Mouse (Mus musculus): ENCODE results near the gene BC025920. TPM values are rescaled to one million over a fixed set of nuclear protein-coding genes. Genes with fewer than 3 reads are reported as not detected.
A peak's percentile ranks its signal among the peaks of the same experiment; 100 is the strongest.

Gene BC025920
- polyA plus RNA-seq, 1 experiment from 2014 or later, result 0.61 TPM

GRCm38 (mm10) chr10:81599630-81600029 is 6.4 kb upstream of the BC025920 start:
- 67% methylated on average over 5 of the region's 5 CpGs for whole genome bisulfite sequencing
- Histone ChIP-seq H3K9me3 (ENCODE audit: control insufficient read depth, low read length) (no peaks in the 10 kb centered on the region), H3K4me2 (ENCODE audit: low read depth, low read length) (no peak overlapping the region), H3K9ac (ENCODE audit: low read depth, low read length) (no peak overlapping the region), H3K36me3 (ENCODE audit: control insufficient read depth, insufficient read depth, low read length) (no peaks in the 10 kb centered on the region), H3K27ac (ENCODE audit: low read length) (no peak overlapping the region), H3K27me3 (replicated peaks; ENCODE audit: control insufficient read depth, insufficient read depth, low read length) (no peaks in the 10 kb centered on the region), H3K4me3 (ENCODE audit: low read length) (no peak overlapping the region), H3K4me1 (ENCODE audit: control insufficient read depth, insufficient read depth, low read length) (peaks cover 52% of the 10 kb centered on the region)
- ATAC-seq, result no peak

DNA sequence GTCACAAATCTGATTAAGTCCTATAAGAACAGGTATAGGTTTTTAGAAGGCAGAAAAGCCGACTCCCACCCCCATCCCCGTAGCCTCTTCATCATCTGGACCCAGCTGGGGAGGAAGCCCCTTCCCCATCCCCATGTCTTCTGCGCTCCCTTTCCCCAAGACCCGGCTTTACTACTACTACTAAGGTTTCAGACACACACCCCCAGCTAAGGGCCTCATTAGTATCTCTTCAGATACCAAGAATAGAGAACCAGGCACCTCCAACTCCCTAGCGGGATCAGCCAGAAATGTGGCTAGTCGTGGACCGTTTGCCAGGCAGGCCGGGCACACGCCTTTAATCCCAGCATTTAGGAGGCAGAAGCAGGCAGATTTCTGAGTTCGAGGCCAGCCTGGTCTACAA is 6.0 kb upstream of the BC025920 start:
- H3K9ac ChIP-seq (ENCODE audit: low read depth, low read length), result no peak overlapping the region
- H3K4me1 ChIP-seq (ENCODE audit: control insufficient read depth, insufficient read depth, low read length), result peaks cover 55% of the 10 kb centered on the region
- H3K27me3 ChIP-seq (replicated peaks; ENCODE audit: control insufficient read depth, insufficient read depth, low read length), result no peaks in the 10 kb centered on the region
- H3K9me3 ChIP-seq (ENCODE audit: control insufficient read depth, low read length), result no peaks in the 10 kb centered on the region
- no peak overlapping the region for H3K4me3 ChIP-seq (ENCODE audit: low read length)
- 54% methylated on average over 10 of the region's 10 CpGs for WGBS
- H3K36me3 ChIP-seq (ENCODE audit: control insufficient read depth, insufficient read depth, low read length), result no peaks in the 10 kb centered on the region
- H3K4me2 ChIP-seq (ENCODE audit: low read depth, low read length), result no peak overlapping the region
- H3K27ac ChIP-seq (ENCODE audit: low read length), result no peak overlapping the region
- no peak for ATAC-seq

DNA sequence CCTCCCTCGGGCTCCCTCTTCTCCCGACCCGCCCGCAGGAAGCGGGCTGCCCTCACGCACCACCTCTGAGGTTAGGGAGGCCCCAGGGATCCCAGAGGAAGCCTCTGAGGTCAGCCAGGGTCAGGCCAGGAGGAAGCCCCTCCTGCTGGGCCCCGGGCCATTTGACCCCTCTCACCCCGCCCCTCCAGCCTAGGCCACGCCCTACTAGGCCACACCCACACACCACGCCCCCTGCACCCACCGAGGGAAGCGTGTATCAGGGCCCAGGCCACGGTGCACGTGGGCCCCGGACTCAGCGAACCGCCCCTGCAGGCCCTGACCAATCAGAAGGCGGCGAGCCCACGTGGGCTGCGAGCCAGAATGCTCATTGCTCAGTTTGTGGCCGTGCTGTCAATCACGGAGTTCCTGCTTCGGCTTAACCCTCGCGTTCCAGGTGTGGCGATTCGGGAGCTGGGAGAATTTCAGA is 5.3 kb upstream of the BC025920 start, which contains the start of gene Tle6:
Gene Tle6, minus strand, starts transcription at position 336 of the 466 bp plus-strand sequence.
- no peaks in the 10 kb centered on the region for H3K27me3 ChIP-seq (replicated peaks; ENCODE audit: control insufficient read depth, insufficient read depth, low read length)
- ATAC-seq, result peak; percentile 80
- no peaks in the 10 kb centered on the region for H3K9me3 ChIP-seq (ENCODE audit: control insufficient read depth, low read length)
- H3K4me2 ChIP-seq (ENCODE audit: low read depth, low read length), result peak within 1 kb of the TSS; percentile 62
- H3K4me3 ChIP-seq (ENCODE audit: low read length), result peak within 1 kb of the TSS; percentile 31
- H3K4me1 ChIP-seq (ENCODE audit: control insufficient read depth, insufficient read depth, low read length), result peaks cover 50% of the 10 kb centered on the region
- H3K9ac ChIP-seq (ENCODE audit: low read depth, low read length), result peak within 1 kb of the TSS; percentile 52
- under 1% methylated on average over 27 of the region's 28 CpGs for WGBS
- H3K27ac ChIP-seq (ENCODE audit: low read length), result peak within 1 kb of the TSS; percentile 52
- H3K36me3 ChIP-seq (ENCODE audit: control insufficient read depth, insufficient read depth, low read length), result no peaks in the 10 kb centered on the region

DNA sequence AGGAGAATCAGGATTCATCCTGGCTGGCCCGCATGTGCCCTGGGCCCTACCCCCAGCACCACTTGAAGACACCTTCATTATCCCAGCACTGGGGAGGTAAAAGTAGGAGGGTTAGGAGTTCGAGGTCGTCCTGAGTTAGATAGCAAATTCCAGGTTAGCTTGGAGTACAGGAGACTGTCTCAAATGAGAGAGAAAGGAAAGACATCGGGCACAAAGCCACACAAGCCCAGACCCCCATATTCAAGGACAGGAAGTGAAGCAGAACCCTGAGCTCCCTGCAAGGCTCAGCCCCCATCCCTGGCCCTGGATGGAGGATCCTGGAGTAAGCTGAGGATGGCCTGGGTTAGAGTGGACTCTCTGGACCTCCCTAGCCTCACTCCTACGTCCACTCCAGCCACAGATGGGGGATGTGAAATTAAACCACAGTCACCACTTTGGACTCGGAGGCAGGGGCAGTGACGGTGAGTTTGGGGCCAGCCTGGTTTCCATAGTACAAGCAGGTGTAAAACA is 4.6 kb upstream of the BC025920 start:
- WGBS, result 34% methylated on average over 7 of the region's 7 CpGs
- peaks cover 44% of the 10 kb centered on the region for H3K4me1 ChIP-seq (ENCODE audit: control insufficient read depth, insufficient read depth, low read length)

GRCm38 (mm10) chr10:81602741-81603151 is 3.3 kb upstream of the BC025920 start:
- peaks cover 35% of the 10 kb centered on the region for H3K4me1 ChIP-seq (ENCODE audit: control insufficient read depth, insufficient read depth, low read length)
- no peak for ATAC-seq
- H3K9me3 ChIP-seq (ENCODE audit: control insufficient read depth, low read length), result no peaks in the 10 kb centered on the region
- H3K9ac ChIP-seq (ENCODE audit: low read depth, low read length), result no peak overlapping the region
- 19% methylated on average over 4 of the region's 4 CpGs for WGBS
- no peaks in the 10 kb centered on the region for H3K36me3 ChIP-seq (ENCODE audit: control insufficient read depth, insufficient read depth, low read length)
- H3K27ac ChIP-seq (ENCODE audit: low read length), result no peak overlapping the region
- no peak overlapping the region for H3K4me2 ChIP-seq (ENCODE audit: low read depth, low read length)
- H3K4me3 ChIP-seq (ENCODE audit: low read length), result no peak overlapping the region
- H3K27me3 ChIP-seq (replicated peaks; ENCODE audit: control insufficient read depth, insufficient read depth, low read length), result no peaks in the 10 kb centered on the region

More for the DNA sequence above, 4.6 kb upstream of the BC025920 start:
- Histone ChIP-seq H3K9ac (ENCODE audit: low read depth, low read length) (peak overlapping the region; percentile 52), H3K27me3 (replicated peaks; ENCODE audit: control insufficient read depth, insufficient read depth, low read length) (no peaks in the 10 kb centered on the region), H3K4me3 (ENCODE audit: low read length) (peak overlapping the region; percentile 27), H3K36me3 (ENCODE audit: control insufficient read depth, insufficient read depth, low read length) (no peaks in the 10 kb centered on the region), H3K4me2 (ENCODE audit: low read depth, low read length) (peak overlapping the region; percentile 62), H3K9me3 (ENCODE audit: control insufficient read depth, low read length) (no peaks in the 10 kb centered on the region), H3K27ac (ENCODE audit: low read length) (peak overlapping the region; percentile 27; the same call in 1 of the 2 replicates)
- ATAC-seq, result no peak

- H3K4me3 ChIP-seq (ENCODE audit: low read length), result peak overlapping the region; percentile 4; the same call in 1 of the 2 replicates
- H3K36me3 ChIP-seq (ENCODE audit: control insufficient read depth, insufficient read depth, low read length), result no peaks in the 10 kb centered on the region
- H3K9me3 ChIP-seq (ENCODE audit: control insufficient read depth, low read length), result no peaks in the 10 kb centered on the region
- peak overlapping the region; percentile 44 for H3K9ac ChIP-seq (ENCODE audit: low read depth, low read length)
- H3K4me1 ChIP-seq (ENCODE audit: control insufficient read depth, insufficient read depth, low read length), result peaks cover 31% of the 10 kb centered on the region
- peak; percentile 0; the same call in 1 of the 2 replicates for ATAC-seq
- no peak overlapping the region for H3K27ac ChIP-seq (ENCODE audit: low read length)
- peak overlapping the region; percentile 78 for H3K4me2 ChIP-seq (ENCODE audit: low read depth, low read length)
- 70% methylated on average over 12 of the region's 12 CpGs for WGBS
- no peaks in the 10 kb centered on the region for H3K27me3 ChIP-seq (replicated peaks; ENCODE audit: control insufficient read depth, insufficient read depth, low read length)
These were observed 1.8 kb upstream of the BC025920 start for GRCm38 (mm10) chr10:81604019-81604967.

- ATAC-seq, result peak; percentile 47
- H3K27ac ChIP-seq (ENCODE audit: low read length), result peak overlapping the region; percentile 94
- peak overlapping the region; percentile 44 for H3K4me3 ChIP-seq (ENCODE audit: low read length)
- peak overlapping the region; percentile 66 for H3K9ac ChIP-seq (ENCODE audit: low read depth, low read length)
- peaks cover 29% of the 10 kb centered on the region for H3K4me1 ChIP-seq (ENCODE audit: control insufficient read depth, insufficient read depth, low read length)
- peak overlapping the region; percentile 78 for H3K4me2 ChIP-seq (ENCODE audit: low read depth, low read length)
- 18% methylated on average over 29 of the region's 29 CpGs for WGBS
- no peaks in the 10 kb centered on the region for H3K9me3 ChIP-seq (ENCODE audit: control insufficient read depth, low read length)
- H3K27me3 ChIP-seq (replicated peaks; ENCODE audit: control insufficient read depth, insufficient read depth, low read length), result no peaks in the 10 kb centered on the region
- no peaks in the 10 kb centered on the region for H3K36me3 ChIP-seq (ENCODE audit: control insufficient read depth, insufficient read depth, low read length)
These were observed 953 bp upstream of the BC025920 start for GRCm38 (mm10) chr10:81604968-81605665.

- Histone ChIP-seq H3K36me3 (ENCODE audit: control insufficient read depth, insufficient read depth, low read length) (no peaks in the 10 kb centered on the region), H3K4me2 (ENCODE audit: low read depth, low read length) (peak overlapping the region; percentile 78), H3K27ac (ENCODE audit: low read length) (peak overlapping the region; percentile 94), H3K4me1 (ENCODE audit: control insufficient read depth, insufficient read depth, low read length) (peaks cover 24% of the 10 kb centered on the region), H3K4me3 (ENCODE audit: low read length) (peak overlapping the region; percentile 44), H3K27me3 (replicated peaks; ENCODE audit: control insufficient read depth, insufficient read depth, low read length) (no peaks in the 10 kb centered on the region), H3K9ac (ENCODE audit: low read depth, low read length) (peak overlapping the region; percentile 66), H3K9me3 (ENCODE audit: control insufficient read depth, low read length) (no peaks in the 10 kb centered on the region)
- peak; percentile 5 for ATAC-seq
- WGBS, result 2% methylated on average over 14 of the region's 14 CpGs
These were observed 450 bp upstream of the BC025920 start for GRCm38 (mm10) chr10:81605666-81605973.

GRCm38 (mm10) chr10:81608308-81608707 is 2.2 kb downstream of the BC025920 start:
- H3K27ac ChIP-seq (ENCODE audit: low read length), result no peak overlapping the region
- H3K4me2 ChIP-seq (ENCODE audit: low read depth, low read length), result no peak overlapping the region
- no peak for ATAC-seq
- H3K4me1 ChIP-seq (ENCODE audit: control insufficient read depth, insufficient read depth, low read length), result peaks cover 8% of the 10 kb centered on the region; the same call in 1 of the 2 replicates
- H3K9me3 ChIP-seq (ENCODE audit: control insufficient read depth, low read length), result no peaks in the 10 kb centered on the region
- no peaks in the 10 kb centered on the region for H3K27me3 ChIP-seq (replicated peaks; ENCODE audit: control insufficient read depth, insufficient read depth, low read length)
- WGBS, result 85% methylated on average over 1 of the region's 1 CpGs
- H3K4me3 ChIP-seq (ENCODE audit: low read length), result no peak overlapping the region
- no peaks in the 10 kb centered on the region for H3K36me3 ChIP-seq (ENCODE audit: control insufficient read depth, insufficient read depth, low read length)
- no peak overlapping the region for H3K9ac ChIP-seq (ENCODE audit: low read depth, low read length)

Measured in intestine, embryonic 16.5 days (tissue).